Mouse (Mus musculus): ENCODE results near the gene Kcng3. TPM values are rescaled to one million over a fixed set of nuclear protein-coding genes. Genes with fewer than 3 reads are reported as not detected.

Kcng3 gene
- polyA plus RNA-seq, 1 experiment from 2014 or later, result not detected

DNA sequence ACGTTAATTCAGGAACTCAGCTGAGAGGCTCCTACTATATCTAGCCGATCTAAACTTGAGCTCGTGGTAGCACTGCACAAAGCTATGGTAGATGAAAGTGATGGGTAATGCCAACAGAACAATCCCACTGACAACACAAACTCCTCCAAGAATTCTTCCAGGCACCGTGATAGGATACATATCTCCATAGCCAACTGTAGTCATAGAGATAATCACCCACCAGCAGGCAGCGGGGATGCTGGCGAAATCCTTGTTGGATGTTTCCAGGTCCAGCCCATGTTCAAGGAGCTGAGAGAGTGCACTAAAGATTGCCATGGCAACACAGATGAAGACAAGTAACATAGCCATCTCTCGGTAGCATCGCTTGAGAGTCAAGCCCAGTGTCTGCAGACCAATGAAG, 44.0 kb downstream of the Kcng3 start:
- Histone ChIP-seq H3K79me2 (ENCODE audit: inconsistent target) (no peaks in the 10 kb centered on the region), H3K4me3 (ENCODE audit: inconsistent target) (no peak overlapping the region), H3K27ac (no peak overlapping the region), H3K36me3 (ENCODE audit: inconsistent target) (no peaks in the 10 kb centered on the region)
- 92% methylated on average over 8 of the region's 8 CpGs for WGBS (ENCODE audit: missing documents)

GRCm38 (mm10) chr17:83582585-83582984, 49.1 kb downstream of the Kcng3 start:
- no peak overlapping the region for H3K27ac ChIP-seq
- WGBS (ENCODE audit: missing documents), result 75% methylated on average over 2 of the region's 2 CpGs
- no peak overlapping the region for H3K4me3 ChIP-seq (ENCODE audit: inconsistent target)
- H3K36me3 ChIP-seq (ENCODE audit: inconsistent target), result no peaks in the 10 kb centered on the region
- H3K79me2 ChIP-seq (ENCODE audit: inconsistent target), result no peaks in the 10 kb centered on the region

GRCm38 (mm10) chr17:83580734-83581133, 51.0 kb downstream of the Kcng3 start:
- H3K4me3 ChIP-seq (ENCODE audit: inconsistent target), result no peak overlapping the region
- no peaks in the 10 kb centered on the region for H3K79me2 ChIP-seq (ENCODE audit: inconsistent target)
- H3K36me3 ChIP-seq (ENCODE audit: inconsistent target), result no peaks in the 10 kb centered on the region
- H3K27ac ChIP-seq, result no peak overlapping the region
- 49% methylated on average over 5 of the region's 5 CpGs for WGBS (ENCODE audit: missing documents)

- H3K4me3 ChIP-seq (ENCODE audit: inconsistent target), result no peak overlapping the region
- H3K36me3 ChIP-seq (ENCODE audit: inconsistent target), result no peaks in the 10 kb centered on the region
- H3K79me2 ChIP-seq (ENCODE audit: inconsistent target), result no peaks in the 10 kb centered on the region
- no peak overlapping the region for H3K27ac ChIP-seq
- WGBS (ENCODE audit: missing documents), result 79% methylated on average over 11 of the region's 11 CpGs
Observed at GRCm38 (mm10) chr17:83576810-83577371, 54.8 kb downstream of the Kcng3 start.

DNA sequence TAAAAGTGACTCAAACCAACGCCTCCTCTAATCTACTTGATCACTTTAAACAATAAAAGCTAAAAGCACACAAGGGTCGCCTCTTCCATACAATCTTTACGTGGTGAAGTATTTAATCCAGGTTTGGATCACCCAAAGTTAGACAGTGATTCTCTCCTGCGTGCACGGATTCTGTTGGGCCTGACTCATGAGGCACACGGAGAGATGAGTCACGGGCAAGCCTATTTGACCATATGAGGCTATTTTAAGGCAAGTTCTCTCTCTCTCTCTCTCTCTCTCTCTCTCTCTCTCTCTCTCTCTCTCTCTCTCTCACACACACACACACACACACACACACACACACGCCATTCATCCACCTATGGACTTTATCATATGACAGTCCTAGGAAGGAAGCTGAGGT, 57.1 kb downstream of the Kcng3 start:
- Histone ChIP-seq H3K36me3 (ENCODE audit: inconsistent target) (no peaks in the 10 kb centered on the region), H3K4me3 (ENCODE audit: inconsistent target) (no peak overlapping the region), H3K27ac (no peak overlapping the region), H3K79me2 (ENCODE audit: inconsistent target) (no peaks in the 10 kb centered on the region)
- 88% methylated on average over 7 of the region's 8 CpGs for WGBS (ENCODE audit: missing documents)

DNA sequence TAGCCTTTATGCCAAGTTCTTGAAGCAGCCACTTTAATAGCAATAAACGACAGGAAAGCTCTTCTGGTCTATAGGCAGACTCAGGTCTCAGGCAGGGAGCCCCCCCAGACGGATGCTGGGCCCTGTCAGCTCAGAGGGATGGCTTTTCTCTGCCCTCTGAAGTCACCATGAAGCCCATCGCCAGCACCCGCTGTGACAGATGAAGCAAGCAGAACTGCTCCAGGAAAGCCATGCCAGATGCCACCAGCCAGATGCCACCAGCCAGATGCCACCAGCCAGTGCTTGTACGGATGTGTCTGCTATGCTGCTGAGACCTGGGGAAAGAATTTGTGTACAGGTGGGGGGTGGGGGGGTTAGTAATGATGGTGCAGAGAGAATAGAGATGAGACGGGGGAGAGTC, 58.6 kb downstream of the Kcng3 start:
- Histone ChIP-seq H3K4me3 (ENCODE audit: inconsistent target) (no peak overlapping the region), H3K36me3 (ENCODE audit: inconsistent target) (no peaks in the 10 kb centered on the region), H3K79me2 (ENCODE audit: inconsistent target) (no peaks in the 10 kb centered on the region), H3K27ac (no peak overlapping the region)
- WGBS (ENCODE audit: missing documents), result 88% methylated on average over 5 of the region's 6 CpGs

- WGBS (ENCODE audit: missing documents), result 94% methylated on average over 4 of the region's 4 CpGs
- H3K4me3 ChIP-seq (ENCODE audit: inconsistent target), result no peak overlapping the region
- no peaks in the 10 kb centered on the region for H3K79me2 ChIP-seq (ENCODE audit: inconsistent target)
- no peak overlapping the region for H3K27ac ChIP-seq
- no peaks in the 10 kb centered on the region for H3K36me3 ChIP-seq (ENCODE audit: inconsistent target)
Observed at GRCm38 (mm10) chr17:83572366-83572765, 59.3 kb downstream of the Kcng3 start.

GRCm38 (mm10) chr17:83567375-83567774, 64.3 kb downstream of the Kcng3 start:
- 93% methylated on average over 8 of the region's 8 CpGs for WGBS (ENCODE audit: missing documents)
- H3K27ac ChIP-seq, result no peak overlapping the region
- no peaks in the 10 kb centered on the region for H3K36me3 ChIP-seq (ENCODE audit: inconsistent target)
- H3K79me2 ChIP-seq (ENCODE audit: inconsistent target), result no peaks in the 10 kb centered on the region
- no peak overlapping the region for H3K4me3 ChIP-seq (ENCODE audit: inconsistent target)

- no peak overlapping the region for H3K27ac ChIP-seq
- no peaks in the 10 kb centered on the region for H3K79me2 ChIP-seq (ENCODE audit: inconsistent target)
- 93% methylated on average over 4 of the region's 4 CpGs for WGBS (ENCODE audit: missing documents)
- no peaks in the 10 kb centered on the region for H3K36me3 ChIP-seq (ENCODE audit: inconsistent target)
- H3K4me3 ChIP-seq (ENCODE audit: inconsistent target), result no peak overlapping the region
Observed at GRCm38 (mm10) chr17:83565506-83565905, 66.2 kb downstream of the Kcng3 start.

GRCm38 (mm10) chr17:83564119-83564820, 67.4 kb downstream of the Kcng3 start:
- WGBS (ENCODE audit: missing documents), result 86% methylated on average over 10 of the region's 12 CpGs
- Histone ChIP-seq H3K4me3 (ENCODE audit: inconsistent target) (no peak overlapping the region), H3K79me2 (ENCODE audit: inconsistent target) (no peaks in the 10 kb centered on the region), H3K36me3 (ENCODE audit: inconsistent target) (no peaks in the 10 kb centered on the region), H3K27ac (no peak overlapping the region)

GRCm38 (mm10) chr17:83563703-83564111, 68.0 kb downstream of the Kcng3 start:
- Histone ChIP-seq H3K27ac (no peak overlapping the region), H3K79me2 (ENCODE audit: inconsistent target) (no peaks in the 10 kb centered on the region), H3K36me3 (ENCODE audit: inconsistent target) (no peaks in the 10 kb centered on the region), H3K4me3 (ENCODE audit: inconsistent target) (no peak overlapping the region)
- WGBS (ENCODE audit: missing documents), result 50% methylated on average over 10 of the region's 10 CpGs

GRCm38 (mm10) chr17:83562153-83563010, 69.3 kb downstream of the Kcng3 start:
- H3K36me3 ChIP-seq (ENCODE audit: inconsistent target), result no peaks in the 10 kb centered on the region
- H3K27ac ChIP-seq, result no peak overlapping the region
- WGBS (ENCODE audit: missing documents), result 98% methylated on average over 5 of the region's 5 CpGs

DNA sequence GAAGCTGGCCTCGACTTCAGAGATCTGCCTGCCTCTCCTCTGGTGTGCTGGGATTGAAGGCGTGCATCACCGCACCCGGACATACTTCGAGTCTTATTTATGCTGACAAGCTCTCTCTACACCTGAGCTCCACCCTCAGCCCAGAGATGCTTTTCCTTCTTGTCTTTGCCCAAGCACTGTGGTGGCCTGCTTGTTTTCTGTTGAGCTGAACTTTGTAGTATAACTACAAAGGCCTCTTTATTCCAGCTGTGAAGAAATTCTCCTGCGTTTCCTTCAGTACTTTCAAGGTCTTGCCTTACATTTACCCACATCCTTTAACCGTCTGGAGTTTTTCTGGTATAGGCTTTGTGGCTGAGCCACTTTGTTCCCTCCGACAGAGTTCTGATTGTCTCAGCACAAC, 72.6 kb downstream of the Kcng3 start:
- Histone ChIP-seq H3K4me3 (ENCODE audit: inconsistent target) (no peak overlapping the region), H3K27ac (no peak overlapping the region), H3K36me3 (ENCODE audit: inconsistent target) (no peaks in the 10 kb centered on the region), H3K79me2 (ENCODE audit: inconsistent target) (no peaks in the 10 kb centered on the region)
- 74% methylated on average over 8 of the region's 8 CpGs for WGBS (ENCODE audit: missing documents)

More at GRCm38 (mm10) chr17:83562153-83563010, 69.3 kb downstream of the Kcng3 start:
- Histone ChIP-seq H3K79me2 (ENCODE audit: inconsistent target) (no peaks in the 10 kb centered on the region), H3K4me3 (ENCODE audit: inconsistent target) (no peak overlapping the region)

DNA sequence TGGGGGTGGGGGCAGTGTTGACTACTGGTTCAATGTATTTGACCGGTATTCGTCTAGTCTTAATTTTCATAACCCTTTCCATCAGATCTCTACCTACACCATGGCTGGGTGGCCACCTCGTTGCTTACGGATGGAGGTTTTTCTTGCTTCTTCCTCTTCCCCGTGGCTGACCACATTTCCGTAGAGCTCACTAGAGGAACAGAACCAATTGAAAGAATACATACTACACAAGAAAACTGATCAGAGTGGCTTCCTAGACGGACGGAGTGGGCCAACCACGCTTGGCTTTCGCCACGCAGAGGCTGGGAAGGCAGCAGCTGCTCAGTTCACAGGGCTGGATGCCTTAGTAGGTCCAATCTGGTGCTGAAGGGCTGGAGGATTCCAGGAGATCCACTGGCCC, 75.9 kb downstream of the Kcng3 start:
- H3K27ac ChIP-seq, result no peak overlapping the region
- H3K4me3 ChIP-seq (ENCODE audit: inconsistent target), result no peak overlapping the region
- H3K79me2 ChIP-seq (ENCODE audit: inconsistent target), result no peaks in the 10 kb centered on the region
- WGBS (ENCODE audit: missing documents), result 46% methylated on average over 11 of the region's 11 CpGs
- H3K36me3 ChIP-seq (ENCODE audit: inconsistent target), result no peaks in the 10 kb centered on the region

DNA sequence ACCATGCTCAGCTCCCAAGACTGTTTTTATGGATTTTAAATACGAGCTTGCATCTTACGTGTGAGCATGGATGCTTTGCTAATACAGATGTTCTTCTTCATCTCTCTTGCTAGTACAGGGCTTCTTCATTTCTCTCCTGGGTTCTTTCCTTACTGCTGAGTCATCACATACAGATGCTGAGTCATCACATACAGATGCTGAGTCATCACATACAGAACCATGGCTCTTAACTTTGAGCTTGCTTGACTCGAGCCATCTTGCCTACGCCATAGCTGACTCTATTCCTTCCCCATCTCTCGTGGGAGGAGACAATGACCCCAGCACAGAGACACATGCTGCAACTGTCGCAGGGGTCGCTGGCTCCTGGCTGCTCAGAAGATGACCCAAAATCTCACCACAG, 76.7 kb downstream of the Kcng3 start:
- WGBS (ENCODE audit: missing documents), result 93% methylated on average over 7 of the region's 7 CpGs
- Histone ChIP-seq H3K36me3 (ENCODE audit: inconsistent target) (no peaks in the 10 kb centered on the region), H3K27ac (no peak overlapping the region), H3K79me2 (ENCODE audit: inconsistent target) (no peaks in the 10 kb centered on the region), H3K4me3 (ENCODE audit: inconsistent target) (no peak overlapping the region)

Measured in macrophage (primary cell).